Mouse (Mus musculus): ENCODE measurements around the gene Pcsk5.
"Not testable (repeated sequence)": the region's sequence is repeated elsewhere in the genome, so short reads cannot be mapped to it uniquely, and the experiment has no call there.

Gene Pcsk5

GRCm38 (mm10) chr19:17479471-17479870, 358.0 kb downstream of the Pcsk5 start:
- ATAC-seq (ENCODE audit: low TSS enrichment) = no peak

GRCm38 (mm10) chr19:17476021-17476420, 361.4 kb downstream of the Pcsk5 start:
- no peak for ATAC-seq (ENCODE audit: low TSS enrichment)

GRCm38 (mm10) chr19:17473138-17473537, 364.3 kb downstream of the Pcsk5 start:
- not testable (repeated sequence) for ATAC-seq (ENCODE audit: low TSS enrichment)

- no peak for ATAC-seq (ENCODE audit: low TSS enrichment)
Measured at GRCm38 (mm10) chr19:17471861-17472260, 365.6 kb downstream of the Pcsk5 start.

DNA sequence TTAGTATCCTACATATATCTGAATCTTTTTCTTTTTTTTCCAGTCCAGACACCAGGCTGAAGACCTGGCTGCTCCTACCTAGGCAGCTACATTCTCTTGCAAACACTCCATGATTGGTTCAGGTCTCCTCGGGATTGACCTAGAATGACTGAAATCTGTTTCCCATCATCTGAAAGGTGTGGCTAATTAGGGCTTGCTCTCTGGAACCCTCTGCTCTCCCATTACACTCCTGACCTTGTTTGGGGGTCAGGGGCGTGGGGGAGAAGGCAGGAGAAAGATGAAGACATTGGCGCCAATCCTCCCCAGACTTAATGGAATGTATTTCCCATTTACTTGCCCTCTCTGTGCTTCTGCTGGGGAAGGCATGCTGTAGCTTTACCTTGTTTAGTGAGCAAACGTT, 366.2 kb downstream of the Pcsk5 start:
- ATAC-seq (ENCODE audit: low TSS enrichment) = no peak

GRCm38 (mm10) chr19:17467556-17468211, 369.7 kb downstream of the Pcsk5 start:
- ATAC-seq (ENCODE audit: low TSS enrichment) = peak; percentile 94

DNA sequence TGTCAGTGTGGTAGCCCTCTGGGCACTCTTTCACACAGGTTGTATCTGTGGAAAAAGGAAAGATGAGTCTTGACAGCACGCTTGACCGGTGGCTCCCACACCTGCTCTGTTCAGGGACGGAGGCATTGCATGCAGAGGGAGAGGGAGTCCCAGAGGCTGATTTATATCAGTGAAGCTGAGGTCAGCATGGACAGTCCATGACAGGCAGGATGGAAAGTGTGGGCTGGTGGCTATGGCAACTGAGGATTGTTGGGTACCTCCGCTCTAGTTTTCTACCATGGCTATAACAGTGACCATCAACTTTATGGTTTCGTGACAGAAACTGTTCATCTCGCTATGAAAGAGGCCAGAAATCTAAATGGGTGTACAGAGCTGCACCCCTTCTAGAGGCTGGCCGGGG, 385.4 kb downstream of the Pcsk5 start:
- ATAC-seq (ENCODE audit: low TSS enrichment) = no peak

DNA sequence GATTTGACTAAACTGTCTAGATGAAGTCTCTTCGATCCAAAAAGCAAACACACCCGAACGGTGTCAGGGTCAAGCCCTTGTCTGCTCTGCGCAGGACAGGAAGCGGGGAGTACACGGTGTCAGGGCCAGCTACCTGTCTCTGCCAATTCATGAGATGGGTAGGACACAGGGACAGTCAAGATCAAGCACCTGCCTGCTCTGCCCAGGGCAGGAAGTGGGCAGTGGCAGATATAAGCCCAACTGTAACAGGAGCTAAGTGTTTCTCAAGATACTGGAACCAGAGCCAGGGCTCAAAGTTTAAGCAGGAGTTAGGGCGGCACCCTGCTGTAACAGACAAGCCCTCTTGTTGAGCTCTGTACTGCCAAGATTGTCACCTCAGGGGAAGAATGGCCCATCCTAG, 393.9 kb downstream of the Pcsk5 start:
- no peak for ATAC-seq (ENCODE audit: low TSS enrichment)

DNA sequence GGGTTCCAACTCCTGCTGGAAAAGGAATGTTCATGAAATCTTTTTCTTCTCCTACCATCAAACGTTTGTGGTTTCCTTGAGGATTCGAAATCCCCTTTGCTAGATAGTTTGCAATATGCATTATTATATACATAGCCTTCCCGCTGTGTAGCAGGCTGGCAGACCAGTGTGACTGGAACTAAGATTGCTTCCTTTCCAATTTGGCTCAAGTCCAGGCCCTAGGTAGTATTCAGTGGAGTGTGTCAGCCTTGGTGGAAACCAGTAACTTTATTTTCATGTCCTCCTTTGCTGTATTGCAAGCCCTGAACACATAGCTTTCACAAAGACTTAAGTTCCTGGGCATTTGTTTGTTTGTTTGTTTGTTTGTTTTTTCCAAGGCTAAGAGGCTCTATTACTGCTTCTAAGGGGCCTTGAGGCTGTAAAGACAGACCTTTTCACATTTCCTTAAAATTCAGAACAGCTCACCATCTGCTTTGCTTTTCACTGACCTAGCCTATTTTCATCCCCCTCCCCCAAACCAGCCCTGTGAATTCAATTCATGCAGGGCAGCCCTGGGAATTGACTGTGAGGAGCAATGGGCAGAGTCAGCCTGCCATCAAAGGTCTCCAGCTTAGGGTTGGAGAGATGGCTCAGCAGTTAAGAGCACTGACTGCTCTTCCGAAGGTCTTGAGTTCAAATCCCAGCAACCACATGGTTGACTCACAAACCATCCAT, 397.8 kb downstream of the Pcsk5 start:
- no peak for ATAC-seq (ENCODE audit: low TSS enrichment)

DNA sequence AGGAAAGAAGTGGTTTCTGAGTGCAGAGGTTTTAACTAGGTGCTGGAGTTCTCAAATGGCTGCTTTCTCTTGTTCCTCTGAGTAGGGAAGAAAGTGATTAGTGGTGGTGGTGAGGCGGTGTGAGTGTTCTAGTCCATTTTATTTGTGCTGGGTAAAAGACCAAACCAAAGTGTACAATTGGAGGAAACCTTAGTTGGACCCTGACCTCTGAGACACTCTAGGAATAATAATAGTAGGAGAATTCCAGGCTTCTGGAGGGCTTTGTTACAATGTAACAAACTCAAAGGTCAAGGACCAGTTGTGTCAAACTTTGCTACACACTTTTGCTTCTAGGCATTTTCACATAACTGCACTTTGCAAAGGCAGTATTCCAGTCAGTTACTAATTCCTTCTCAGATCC, 400.8 kb downstream of the Pcsk5 start:
- no peak for ATAC-seq (ENCODE audit: low TSS enrichment)

DNA sequence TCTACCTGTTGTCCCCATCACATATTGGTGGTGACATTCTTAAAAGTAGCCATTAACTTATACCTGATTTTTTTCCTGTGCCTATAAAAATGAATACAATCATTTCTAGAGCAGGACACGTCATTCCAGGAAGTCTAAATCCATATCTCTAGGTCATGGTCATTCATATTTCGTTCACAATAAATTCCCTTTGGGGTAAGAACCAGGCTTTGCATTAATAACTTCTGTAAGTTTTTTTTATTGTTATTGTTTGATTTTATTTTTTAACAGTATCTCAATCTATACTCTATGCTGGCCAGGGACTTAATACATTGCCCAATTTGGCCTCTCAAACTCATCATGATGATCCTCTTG, 408.9 kb downstream of the Pcsk5 start:
- no peak for ATAC-seq (ENCODE audit: low TSS enrichment)

- no peak for ATAC-seq (ENCODE audit: low TSS enrichment)
Measured at GRCm38 (mm10) chr19:17427824-17428560, 409.4 kb downstream of the Pcsk5 start.

DNA sequence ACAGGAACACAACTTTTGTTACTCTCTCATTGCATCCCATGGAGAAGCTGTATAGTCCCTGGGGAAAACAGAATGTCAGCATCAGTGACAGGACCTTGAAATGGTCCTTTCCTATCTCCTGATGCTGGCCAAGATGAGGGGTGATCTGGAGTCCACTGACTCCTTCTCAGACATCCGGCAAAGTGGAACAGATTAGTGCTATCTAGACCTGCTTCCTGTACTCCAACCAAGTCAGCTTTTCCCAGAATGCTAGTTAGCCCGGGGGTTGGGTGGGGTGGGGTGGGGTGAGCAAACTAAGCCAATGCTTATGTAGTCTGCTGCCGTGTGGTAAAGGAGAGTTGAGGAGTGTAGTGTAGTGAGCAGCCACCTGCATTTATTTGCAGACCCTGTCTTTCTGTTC, 414.1 kb downstream of the Pcsk5 start:
- no peak for ATAC-seq (ENCODE audit: low TSS enrichment)

DNA sequence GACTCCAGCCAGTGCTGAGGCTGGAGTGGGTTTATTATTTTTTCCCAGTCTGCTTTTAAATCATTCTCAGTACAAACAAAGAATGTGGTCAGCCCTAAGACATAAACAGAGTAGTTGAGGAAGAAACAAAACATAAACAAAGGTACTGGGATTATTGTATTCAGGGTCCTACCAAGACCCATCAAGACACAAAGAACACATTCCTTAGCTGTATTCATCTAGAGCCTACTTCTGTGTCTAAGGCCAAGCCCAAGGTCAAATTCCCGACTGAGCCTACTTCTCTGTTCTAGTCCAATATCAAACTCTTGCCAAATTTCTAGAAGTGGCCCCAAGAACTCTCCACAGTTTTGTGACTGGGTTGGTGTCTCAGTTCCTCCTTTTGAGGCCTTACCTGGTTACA, 419.6 kb downstream of the Pcsk5 start:
- ATAC-seq (ENCODE audit: low TSS enrichment) = no peak

GRCm38 (mm10) chr19:17412915-17413459, 424.4 kb downstream of the Pcsk5 start:
- ATAC-seq (ENCODE audit: low TSS enrichment) = no peak

DNA sequence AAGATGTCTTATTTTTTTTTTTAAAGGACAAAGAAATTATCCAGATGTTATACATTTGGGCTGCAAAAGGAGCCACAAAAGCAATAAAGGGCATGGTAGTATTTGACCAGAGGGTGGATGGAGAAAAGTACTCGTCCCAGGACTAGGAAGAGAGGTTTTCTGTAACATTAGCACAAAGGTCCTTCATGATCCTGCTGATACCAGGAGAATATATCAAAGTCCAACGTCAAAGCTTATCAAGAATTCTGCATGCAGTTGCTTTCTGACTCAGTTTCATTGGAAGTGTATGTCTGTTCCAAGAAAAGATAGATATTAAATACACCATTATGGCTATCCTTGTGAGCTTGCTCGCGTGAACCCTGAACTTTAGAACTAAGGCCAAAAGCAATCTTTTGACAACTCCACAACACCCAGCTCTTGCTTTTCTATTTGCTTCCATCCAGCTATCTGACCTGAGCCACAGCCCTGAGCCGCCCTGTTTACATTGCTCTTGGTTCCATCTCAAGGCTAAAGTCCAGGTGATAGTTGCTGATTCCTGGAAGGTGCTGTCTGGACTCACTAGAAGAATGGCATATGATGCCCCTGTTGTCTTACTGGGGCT, 426.9 kb downstream of the Pcsk5 start:
- no peak for ATAC-seq (ENCODE audit: low TSS enrichment)

GRCm38 (mm10) chr19:17409351-17409750, 428.1 kb downstream of the Pcsk5 start:
- no peak for ATAC-seq (ENCODE audit: low TSS enrichment)

DNA sequence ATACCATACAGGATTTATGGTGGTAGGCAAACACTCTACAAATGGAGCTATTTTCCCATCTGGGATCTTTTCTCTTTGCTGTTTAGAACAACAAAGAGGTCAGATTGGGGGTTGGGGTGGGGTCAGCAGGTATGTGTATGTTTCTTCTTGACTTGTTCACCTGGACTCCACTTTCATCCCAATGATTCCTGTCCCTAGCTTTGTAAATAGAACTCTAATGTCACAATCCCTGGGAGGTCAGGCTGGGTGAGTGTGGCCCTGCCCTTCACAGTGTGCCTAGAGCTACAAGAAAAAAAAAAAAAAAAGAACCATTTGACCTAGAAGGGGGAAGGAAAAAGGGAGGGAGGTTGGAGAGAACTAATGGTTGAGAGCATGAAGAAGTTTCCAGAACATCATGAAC, 428.8 kb downstream of the Pcsk5 start:
- no peak for ATAC-seq (ENCODE audit: low TSS enrichment)

GRCm38 (mm10) chr19:17406823-17407222, 430.6 kb downstream of the Pcsk5 start:
- ATAC-seq (ENCODE audit: low TSS enrichment) = no peak

DNA sequence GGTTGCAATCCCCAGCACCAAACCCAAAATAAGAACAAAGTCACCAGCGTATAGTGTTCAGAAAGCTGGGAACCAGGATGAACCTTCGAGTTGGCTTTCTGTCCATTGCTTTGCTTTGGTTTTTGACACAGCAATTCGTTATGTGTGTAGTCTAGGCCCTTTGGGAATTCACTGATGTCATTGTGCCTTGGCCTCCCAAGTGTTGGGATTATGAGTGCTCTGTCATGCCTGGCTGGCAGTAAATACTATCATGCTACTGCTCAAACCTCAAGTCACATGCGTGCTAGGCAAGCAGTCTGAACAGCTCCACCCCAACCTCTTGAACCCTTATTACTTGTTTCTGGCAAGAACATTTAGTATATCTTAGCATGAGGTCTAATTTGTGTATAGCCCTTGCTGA, 434.3 kb downstream of the Pcsk5 start:
- no peak for ATAC-seq (ENCODE audit: low TSS enrichment)

DNA sequence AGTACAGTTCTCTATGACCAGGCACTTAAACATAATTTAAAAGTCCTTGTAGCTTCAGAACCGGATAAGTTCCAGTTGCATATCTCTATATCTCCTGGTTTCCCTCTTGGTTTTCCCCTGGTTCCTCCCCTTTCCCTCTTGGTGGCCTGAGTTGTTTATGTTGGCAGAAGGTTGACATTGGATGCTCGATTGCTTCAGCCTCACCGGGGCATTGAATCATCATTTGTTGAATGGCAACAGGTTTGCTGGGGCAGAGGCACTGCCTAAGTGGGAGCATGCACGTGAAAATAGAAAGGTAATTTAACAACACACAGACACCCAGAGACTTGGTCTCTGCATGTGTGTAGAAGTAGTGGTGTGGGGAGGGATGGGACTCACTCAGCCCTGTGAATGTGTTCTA, 436.9 kb downstream of the Pcsk5 start:
- no peak for ATAC-seq (ENCODE audit: low TSS enrichment)

DNA sequence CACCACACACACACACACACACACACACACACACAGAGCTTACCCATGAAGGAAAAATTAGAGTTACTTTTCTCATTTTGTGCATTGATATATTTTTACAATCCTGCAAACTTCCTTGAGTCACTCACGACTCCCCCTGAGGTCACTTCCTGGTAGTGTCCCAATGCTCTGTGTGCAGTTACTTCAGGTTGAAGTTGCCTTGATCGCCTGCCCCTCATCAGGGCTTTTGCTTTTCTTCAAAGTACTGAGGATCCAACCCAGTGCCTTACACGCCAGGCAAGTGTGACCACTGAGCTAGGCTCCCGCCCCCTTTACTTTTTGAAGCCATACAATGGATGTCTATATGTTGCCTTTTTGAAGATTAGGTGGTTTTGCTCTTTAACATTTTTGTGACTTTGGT, 437.5 kb downstream of the Pcsk5 start:
- ATAC-seq (ENCODE audit: low TSS enrichment) = no peak
